Mouse (Mus musculus): ENCODE measurements around the gene Cxcr2.

GRCm38 (mm10) chr1:74105660-74106059, 48.1 kb upstream of the Cxcr2 start:
- TF ChIP-seq POLR2A (IDR thresholded peaks at IDR 0.05; ENCODE audit: borderline replicate concordance, extremely low read depth, insufficient read depth, insufficient read length, poor library complexity, severe bottlenecking) (no peak), CTCF (IDR thresholded peaks at IDR 0.05; ENCODE audit: borderline replicate concordance, extremely low read depth, insufficient read depth, insufficient read length) (no peak)

Data from brain, embryonic 14.5 days (tissue).